Mouse (Mus musculus) layer of hippocampus, adult 6 months (tissue): Measurements from ENCODE around the gene Slc35b1. TPM values are rescaled to one million over a fixed set of nuclear protein-coding genes. Genes with fewer than 3 reads are reported as not detected.

Source experiments
- long read RNA-seq, 2 experiments: library from polyadenylated mRNA; unstranded; transcript quantifications; one replicate each; pipeline ENCODE4 v2.0.0; 2019 to 2020
- polyA plus RNA-seq: library from polyadenylated mRNA; unstranded; fragments of <200 nt; fragmentation: Nextera tagmentation; gene quantifications from 2 replicates; pipeline ENCODE4 v1.2.3, GENCODE M21; 2021

Gene Slc35b1
- 93.4 and 96.9 TPM in 2 replicates for polyA plus RNA-seq
- long read RNA-seq, experiment 1, transcript Slc35b1-201 (9 exons, 1,523 nt) = major isoform, 67 of 139 reads
- long read RNA-seq, experiment 1, transcript Slc35b1-202 (9 exons, 1,299 nt) = minor isoform, 47 of 139 reads
- long read RNA-seq, experiment 1, partial matches to known transcripts = 9 of 139 reads
- long read RNA-seq, experiment 1, other reads (novel, unspliced or antisense) = 16 of 139 reads
- long read RNA-seq, experiment 2, transcript Slc35b1-201 (9 exons, 1,523 nt) = major isoform, 99 of 196 reads
- long read RNA-seq, experiment 2, transcript Slc35b1-202 (9 exons, 1,299 nt) = minor isoform, 61 of 196 reads
- long read RNA-seq, experiment 2, partial matches to known transcripts = 1 of 196 reads
- long read RNA-seq, experiment 2, other reads (novel, unspliced or antisense) = 33 of 196 reads

GRCm38 (mm10) chr11:95384319-95384972 lies at the start of gene Slc35b1:
Gene Slc35b1, plus strand, starts transcription at chr11:95384692.

GRCm38 (mm10) chr11:95336568-95337128 lies 47.8 kb upstream of the Slc35b1 start, which contains the start of gene Fam117a:
Gene Fam117a, plus strand, starts transcription at chr11:95337018.

GRCm38 (mm10) chr11:95413641-95414535 lies 29.4 kb downstream of the Slc35b1 start, which contains the start of gene Spop:
Gene Spop, plus strand, starts transcription at chr11:95414080.

Other genes with a start within 250 kb of the Slc35b1 start
- gene Dlx4, start 238.4 kb upstream of the Slc35b1 start, polyA plus RNA-seq = 0.10 and 0.50 TPM in 2 replicates
- gene Tac4, start 123.2 kb upstream of the Slc35b1 start, polyA plus RNA-seq = not detected in 2 replicates
- gene Kat7, start 74.4 kb upstream of the Slc35b1 start, polyA plus RNA-seq = 47.0 and 47.4 TPM in 2 replicates
- 0.74 and 1.2 TPM in 2 replicates for gene Fam117a, start 47.7 kb upstream of the Slc35b1 start, polyA plus RNA-seq
- 104 and 119 TPM in 2 replicates for gene Spop, start 29.4 kb downstream of the Slc35b1 start, polyA plus RNA-seq
- gene Nxph3, start 129.9 kb downstream of the Slc35b1 start, polyA plus RNA-seq = 0.93 and 1.7 TPM in 2 replicates
- gene Ngfr, start 203.0 kb downstream of the Slc35b1 start, polyA plus RNA-seq = 2.2 and 2.3 TPM in 2 replicates